10 mouse cellular contexts compared by ENCODE assay signal in genomic region chr5:35137510-35138182, GRCm38 (mm10). TPM values are rescaled to one million over a fixed set of nuclear protein-coding genes. Genes with fewer than 3 reads are reported as not detected.
A peak's percentile ranks its signal among the peaks of the same experiment; 100 is the strongest.
DNase-seq lines count a peak whose midpoint lies in the region; ATAC-seq lines count a peak whose summit lies in the region.
"Had no signal": no experiment of that assay in that cellular context is flagged by ENCODE, and none has a peak within 500 bp of the region (broad histone marks: within the 10 kb centered on the region; RNA-seq: fewer than 3 reads in every experiment).

No protein-coding gene starts in this region.

- no peak overlapping the region for H3K9ac ChIP-seq in neural tube, embryonic 13.5 days
- no peak overlapping the region for H3K9ac ChIP-seq in intestine, embryonic 15.5 days
- H3K9ac ChIP-seq: embryonic facial prominence, embryonic 12.5 days; midbrain, embryonic 12.5 days had no signal

- no peaks in the 10 kb centered on the region for H3K9me3 ChIP-seq in neural tube, embryonic 13.5 days
- no peaks in the 10 kb centered on the region for H3K9me3 ChIP-seq in intestine, embryonic 15.5 days
- H3K9me3 ChIP-seq: embryonic facial prominence, embryonic 12.5 days; midbrain, embryonic 12.5 days had no signal

- H3K4me2 ChIP-seq in neural tube, embryonic 13.5 days = no peak overlapping the region
- no peak overlapping the region for H3K4me2 ChIP-seq in intestine, embryonic 15.5 days (replicated peaks)
- H3K4me2 ChIP-seq: embryonic facial prominence, embryonic 12.5 days; midbrain, embryonic 12.5 days had no signal

- H3K36me3 ChIP-seq in neural tube, embryonic 13.5 days = no peaks in the 10 kb centered on the region
- H3K36me3 ChIP-seq in intestine, embryonic 15.5 days = no peaks in the 10 kb centered on the region
- H3K36me3 ChIP-seq: embryonic facial prominence, embryonic 12.5 days; midbrain, embryonic 12.5 days had no signal

- 0 out of 2 replicates have a peak overlapping the region, but pooled peaks have one; percentile 52 for H3K27ac ChIP-seq in neural tube, embryonic 13.5 days (replicated peaks)
- no peak overlapping the region for H3K27ac ChIP-seq in intestine, embryonic 15.5 days
- H3K27ac ChIP-seq: embryonic facial prominence, embryonic 12.5 days; midbrain, embryonic 12.5 days had no signal

- H3K27me3 ChIP-seq in neural tube, embryonic 13.5 days = no peaks in the 10 kb centered on the region
- no peaks in the 10 kb centered on the region for H3K27me3 ChIP-seq in intestine, embryonic 15.5 days (replicated peaks)
- H3K27me3 ChIP-seq: embryonic facial prominence, embryonic 12.5 days; midbrain, embryonic 12.5 days had no signal

- no peak for DNase-seq in cerebellum, postnatal 36 days
- DNase-seq in neural tube, embryonic 10.5 days (ENCODE audit: extremely low spot score, low spot score) = no peak
- peak; percentile 87 to 94 for DNase-seq in left cerebral cortex, adult 18-20 months (ENCODE audit: low spot score in 2 of 2)
- no peak for DNase-seq in embryo, embryonic 11 days
- DNase-seq in B cell, adult 2 months = no peak

- no peak overlapping the region for H3K4me3 ChIP-seq in neural tube, embryonic 13.5 days
- no peak overlapping the region for H3K4me3 ChIP-seq in intestine, embryonic 15.5 days (replicated peaks)
- H3K4me3 ChIP-seq: embryonic facial prominence, embryonic 12.5 days; midbrain, embryonic 12.5 days had no signal

- H3K4me1 ChIP-seq in neural tube, embryonic 13.5 days (replicated peaks) = peaks cover 12% of the 10 kb centered on the region
- no peaks in the 10 kb centered on the region for H3K4me1 ChIP-seq in intestine, embryonic 15.5 days (replicated peaks)
- H3K4me1 ChIP-seq: embryonic facial prominence, embryonic 12.5 days had no signal

- 69% methylated on average over 13 of the region's 13 CpGs for whole genome bisulfite sequencing in neural tube, embryonic 13.5 days
- WGBS in intestine, embryonic 15.5 days = 75% methylated on average over 13 of the region's 13 CpGs

- ATAC-seq in cerebellum, adult (ENCODE audit: insufficient number of reproducible peaks, low FRiP score, low TSS enrichment) = peak; percentile 27; the same call in 1 of the 2 replicates
- peak; percentile 37; the same call in 1 of the 2 replicates for ATAC-seq in neural tube, embryonic 13.5 days (ENCODE audit: low read depth)
- no peak for ATAC-seq in intestine, embryonic 15.5 days

RNA-seq across cellular contexts. Expression of gene Lrpap1, which starts 32.1 kb away (rescaled TPM):
- polyA plus RNA-seq in neural tube, embryonic 13.5 days (2015; fragmentation: Nextera tagmentation; extraction: Ambion mirVana) = 136 and 148 TPM in 2 replicates
- 100 to 1,000 TPM; 142 to 156 TPM for total RNA-seq in left cerebral cortex, adult 18-20 months (2021)
- 90.3 and 94.7 TPM in 2 replicates for polyA plus RNA-seq in intestine, embryonic 15.5 days (2015; fragmentation: Nextera tagmentation; extraction: Ambion mirVana)

Comparison
In these comparisons a context has a peak if more than half of its experiments do, and no peak if none do; other contexts are left out.
1. DNase-seq: peak in left cerebral cortex, adult 18-20 months (2 of 2); none in cerebellum, postnatal 36 days (0 of 2), neural tube, embryonic 10.5 days (single experiment), embryo, embryonic 11 days (single experiment) and B cell, adult 2 months (0 of 2).